Mouse (Mus musculus): Measurements from ENCODE around the gene Ppdpf. TPM values are rescaled to one million over a fixed set of nuclear protein-coding genes. Genes with fewer than 3 reads are reported as not detected.

Ppdpf gene
- polyA plus RNA-seq, 1 experiment from 2014 or later: 443 TPM

Other genes with a start within 250 kb of the Ppdpf start
- 20.9 and 27.0 TPM in 2 replicates for gene Nkain4, start 232.5 kb upstream of the Ppdpf start, polyA plus RNA-seq (2014; fragmentation: Nextera tagmentation; extraction: Ambion mirVana)
- gene Arfgap1, start 220.0 kb upstream of the Ppdpf start, polyA plus RNA-seq (2014; fragmentation: Nextera tagmentation; extraction: Ambion mirVana): 43.2 and 54.4 TPM in 2 replicates
- 0.83 and 0.85 TPM in 2 replicates for gene Col20a1, start 200.7 kb upstream of the Ppdpf start, polyA plus RNA-seq (2014; fragmentation: Nextera tagmentation; extraction: Ambion mirVana)
- 7.4 and 10.8 TPM in 2 replicates for gene Chrna4, start 143.7 kb upstream of the Ppdpf start, polyA plus RNA-seq (2014; fragmentation: Nextera tagmentation; extraction: Ambion mirVana)
- 1.5 and 2.0 TPM in 2 replicates for gene Kcnq2, start 51.9 kb upstream of the Ppdpf start, polyA plus RNA-seq (2014; fragmentation: Nextera tagmentation; extraction: Ambion mirVana)
- 0.25 and 0.42 TPM in 2 replicates for gene Eef1a2, start 30.2 kb upstream of the Ppdpf start, polyA plus RNA-seq (2014; fragmentation: Nextera tagmentation; extraction: Ambion mirVana)
- not detected in 2 replicates for gene Ptk6, start 15.5 kb downstream of the Ppdpf start, polyA plus RNA-seq (2014; fragmentation: Nextera tagmentation; extraction: Ambion mirVana)
- 0.08 TPM in 1 of 2 replicates, not detected in the other for gene Srms, start 25.9 kb downstream of the Ppdpf start, polyA plus RNA-seq (2014; fragmentation: Nextera tagmentation; extraction: Ambion mirVana)
- 0.49 TPM in 1 of 2 replicates, not detected in the other for gene Fndc11, start 32.8 kb downstream of the Ppdpf start, polyA plus RNA-seq (2014; fragmentation: Nextera tagmentation; extraction: Ambion mirVana)
- 0.54 and 0.70 TPM in 2 replicates for gene Helz2, start 54.8 kb downstream of the Ppdpf start, polyA plus RNA-seq (2014; fragmentation: Nextera tagmentation; extraction: Ambion mirVana)
- gene Gmeb2, start 100.8 kb downstream of the Ppdpf start, polyA plus RNA-seq (2014; fragmentation: Nextera tagmentation; extraction: Ambion mirVana): 18.0 and 18.3 TPM in 2 replicates
- gene Stmn3, start 127.3 kb downstream of the Ppdpf start, polyA plus RNA-seq (2014; fragmentation: Nextera tagmentation; extraction: Ambion mirVana): 79.6 and 98.0 TPM in 2 replicates
- gene Rtel1, start 132.5 kb downstream of the Ppdpf start, polyA plus RNA-seq (2014; fragmentation: Nextera tagmentation; extraction: Ambion mirVana): 52.5 and 55.9 TPM in 2 replicates
- 29.1 and 37.0 TPM in 2 replicates for gene Zgpat, start 177.7 kb downstream of the Ppdpf start, polyA plus RNA-seq (2014; fragmentation: Nextera tagmentation; extraction: Ambion mirVana)
- 49.7 and 50.8 TPM in 2 replicates for gene Arfrp1, start 178.2 kb downstream of the Ppdpf start, polyA plus RNA-seq (2014; fragmentation: Nextera tagmentation; extraction: Ambion mirVana)
- gene Lime1, start 192.8 kb downstream of the Ppdpf start, polyA plus RNA-seq (2014; fragmentation: Nextera tagmentation; extraction: Ambion mirVana): 15.2 and 18.5 TPM in 2 replicates